7 mouse cellular contexts compared by ENCODE assay signal in genomic region chr14:73239291-73239690, GRCm38 (mm10). TPM values are rescaled to one million over a fixed set of nuclear protein-coding genes. Genes with fewer than 3 reads are reported as not detected.
DNase-seq lines count a peak whose midpoint lies in the region; ATAC-seq and TF ChIP-seq lines count a peak whose summit lies in the region.

No protein-coding gene starts in this region.

- no peak for TF ChIP-seq EP300 in CH12.LX (IDR thresholded peaks at IDR 0.05; ENCODE audit: low read length)

- H3K9me3 ChIP-seq in CH12.LX (replicated peaks; ENCODE audit: low read length), result peaks cover 2% of the 10 kb centered on the region
- H3K9me3 ChIP-seq in heart, embryonic 13.5 days, result no peaks in the 10 kb centered on the region
- no peaks in the 10 kb centered on the region for H3K9me3 ChIP-seq in midbrain, postnatal 0 days (ENCODE audit: low read length)

- H3K4me2 ChIP-seq in CH12.LX (ENCODE audit: insufficient read depth, low read depth, poor library complexity, severe bottlenecking), result peak overlapping the region; percentile 25; the same call in 1 of the 2 replicates
- peak overlapping the region; percentile 69 for H3K4me2 ChIP-seq in heart, embryonic 13.5 days
- peak overlapping the region; percentile 56 for H3K4me2 ChIP-seq in midbrain, postnatal 0 days (ENCODE audit: low read depth, low read length, poor library complexity, severe bottlenecking)

- no peak for TF ChIP-seq POLR2A in CH12.LX (IDR thresholded peaks at IDR 0.05; ENCODE audit: low read depth, low read length)

- peak; percentile 34 for DNase-seq in CH12.LX (ENCODE audit: extremely low read depth)
- DNase-seq in kidney, postnatal 25 days, result peak; percentile 28 to 42
- DNase-seq in midbrain, postnatal 0 days (ENCODE audit: low spot score), result peak; percentile 23
- no peak for DNase-seq in cerebellum, adult 11 months
- DNase-seq in cerebellum, adult 11-12 months, result no peak

- H3K4me3 ChIP-seq in CH12.LX (replicated peaks in 1 of 3; ENCODE audit: low read depth in 2 of 3, low read length in 2 of 3, poor library complexity in 1 of 3), result peak overlapping the region; percentile 59 to 93 (median 66)
- peak overlapping the region; percentile 91 for H3K4me3 ChIP-seq in brown adipose tissue, adult 24 weeks (ENCODE audit: insufficient read depth, low read depth, low read length)
- H3K4me3 ChIP-seq in heart, embryonic 13.5 days, result peak overlapping the region; percentile 65
- H3K4me3 ChIP-seq in midbrain, postnatal 0 days (ENCODE audit: low read depth, low read length), result peak overlapping the region; percentile 38

- peak overlapping the region; percentile 13; the same call in 1 of the 2 replicates for H3K27ac ChIP-seq in CH12.LX (ENCODE audit: insufficient read depth, low read depth)
- H3K27ac ChIP-seq in brown adipose tissue, adult 24 weeks (replicated peaks; ENCODE audit: low read depth, low read length), result peak overlapping the region; percentile 99
- H3K27ac ChIP-seq in heart, embryonic 13.5 days (replicated peaks), result peak overlapping the region; percentile 88
- no peak overlapping the region for H3K27ac ChIP-seq in midbrain, postnatal 0 days (ENCODE audit: low read depth, low read length)

- H3K27me3 ChIP-seq in CH12.LX (replicated peaks), result no peaks in the 10 kb centered on the region
- no peaks in the 10 kb centered on the region for H3K27me3 ChIP-seq in heart, embryonic 13.5 days (replicated peaks)
- H3K27me3 ChIP-seq in midbrain, postnatal 0 days (ENCODE audit: insufficient read depth, low read length), result no peaks in the 10 kb centered on the region

- no peak for TF ChIP-seq CTCF in CH12.LX (conservative IDR thresholded peaks at IDR 0.05 in 1 of 2, IDR thresholded peaks at IDR 0.05 in 1 of 2; ENCODE audit: low read depth in 2 of 2, low read length in 2 of 2)
- TF ChIP-seq CTCF in midbrain, postnatal 0 days (IDR thresholded peaks at IDR 0.05), result no peak

- 2% methylated on average over 6 of the region's 6 CpGs for WGBS in heart, embryonic 13.5 days
- 10% methylated on average over 6 of the region's 6 CpGs for WGBS in midbrain, postnatal 0 days

- H3K36me3 ChIP-seq in CH12.LX (replicated peaks in 1 of 2; ENCODE audit: control insufficient read depth in 1 of 2, insufficient read depth in 1 of 2, low read length in 1 of 2), result peaks cover 0 to 9% of the 10 kb centered on the region in 2 experiments
- H3K36me3 ChIP-seq in heart, embryonic 13.5 days, result peaks cover 7% of the 10 kb centered on the region
- H3K36me3 ChIP-seq in midbrain, postnatal 0 days (ENCODE audit: insufficient read depth, low read length), result no peaks in the 10 kb centered on the region

- in situ Hi-C loops in CH12.LX (cut with MboI; ENCODE audit: low pct_ligation_motif_present, low pct_unique_long_range_greater_than_20kb, low sequenced_read_pairs), result loop anchor here (10.0 kb wide), 2 partner anchors 64 to 104 kb away; no protein-coding TSS in a partner anchor

- H3K9ac ChIP-seq in CH12.LX (ENCODE audit: insufficient read depth, low read depth), result peak overlapping the region; percentile 55
- H3K9ac ChIP-seq in heart, embryonic 13.5 days, result peak overlapping the region; percentile 88
- H3K9ac ChIP-seq in midbrain, postnatal 0 days (replicated peaks; ENCODE audit: low read length, poor library complexity, severe bottlenecking), result no peak overlapping the region

- H3K79me2 ChIP-seq in CH12.LX (replicated peaks; ENCODE audit: control insufficient read depth, extremely low read depth, insufficient read depth, poor library complexity, severe bottlenecking), result peaks cover 3% of the 10 kb centered on the region

- H3K4me1 ChIP-seq in CH12.LX (ENCODE audit: control insufficient read depth in 1 of 2, insufficient read depth in 2 of 2), result peaks cover 2 to 26% of the 10 kb centered on the region in 2 experiments; a peak in 3 of 4 replicates
- peaks cover 4% of the 10 kb centered on the region; the same call in 1 of the 2 replicates for H3K4me1 ChIP-seq in brown adipose tissue, adult 24 weeks (ENCODE audit: control insufficient read depth, insufficient read depth, insufficient read length, low read length)
- H3K4me1 ChIP-seq in heart, embryonic 13.5 days, result peaks cover 21% of the 10 kb centered on the region
- peaks cover 3% of the 10 kb centered on the region; the same call in 1 of the 2 replicates for H3K4me1 ChIP-seq in midbrain, postnatal 0 days (ENCODE audit: insufficient read depth, low read length)

- ATAC-seq in heart, embryonic 13.5 days (ENCODE audit: extremely low read depth, insufficient number of reproducible peaks, low FRiP score, low TSS enrichment), result no peak
- ATAC-seq in midbrain, postnatal 0 days (ENCODE audit: low FRiP score), result no peak

- no peak; the same call in 1 of the 2 replicates for TF ChIP-seq RAD21 in CH12.LX (IDR thresholded peaks at IDR 0.05; ENCODE audit: low read depth, low read length)

- dilution Hi-C loops in CH12.LX (cut with MboI; ENCODE audit: extremely low pct_ligation_motif_present, extremely low pct_unique_long_range_greater_than_20kb, low sequenced_read_pairs), result no loop called here

TF ChIP-seq in CH12.LX, 34 proteins besides CTCF, POLR2A, EP300 and RAD21:
- TF ChIP-seq MYC (IDR thresholded peaks at IDR 0.05; ENCODE audit: low read depth, low read length) (0 out of 2 replicates have a peak, but pooled peaks have one; percentile 5), MAFK (IDR thresholded peaks at IDR 0.05; ENCODE audit: insufficient replicate concordance, low read length) (0 out of 2 replicates have a peak, but pooled peaks have one; percentile 12), CHD1 (IDR thresholded peaks at IDR 0.05; ENCODE audit: low read depth, low read length) (peak; percentile 40; the same call in 1 of the 2 replicates), SIN3A (IDR thresholded peaks at IDR 0.05; ENCODE audit: low read length) (peak; percentile 3; the same call in 1 of the 2 replicates), ZNF384 (IDR thresholded peaks at IDR 0.05; ENCODE audit: low read depth, low read length) (0 out of 2 replicates have a peak, but pooled peaks have one; percentile 5), UBTF (IDR thresholded peaks at IDR 0.05; ENCODE audit: low read depth, low read length) (no peak)

RNA-seq across cellular contexts. Expression of gene Lpar6, which starts 1.6 kb away (rescaled TPM):
- total RNA-seq in CH12.LX (2012; rRNA removed) (2.9 and 3.1 TPM in 2 replicates), CH12.LX (2014; rRNA removed) (6.4 and 7.5 TPM in 2 replicates)
- 2.3 and 3.2 TPM in 2 replicates for polyA plus RNA-seq in CH12.LX (2012; ENCODE audit: insufficient read length, low read depth)
- polyA plus RNA-seq in brown adipose tissue, adult 24 weeks (2012; ENCODE audit: insufficient read depth, insufficient read length, missing spikeins), result 15.0 and 19.7 TPM in 2 replicates
- polyA plus RNA-seq in heart, embryonic 13.5 days (2015; fragmentation: Nextera tagmentation; extraction: Ambion mirVana), result 7.8 and 8.4 TPM in 2 replicates
- 2.2 and 2.3 TPM in 2 replicates for total RNA-seq in midbrain, postnatal 0 days (2014; rRNA removed)
- polyA plus RNA-seq in midbrain, postnatal 0 days (2015; fragmentation: Nextera tagmentation; extraction: Ambion mirVana), result 1.3 and 1.8 TPM in 2 replicates

Comparison
In these comparisons a context has a peak if more than half of its experiments do, and no peak if none do; other contexts are left out.
1. DNase-seq: peak in CH12.LX (single experiment), kidney, postnatal 25 days (2 of 2) and midbrain, postnatal 0 days (single experiment); none in cerebellum, adult 11 months (single experiment) and cerebellum, adult 11-12 months (single experiment).
2. H3K4me3 ChIP-seq: peak in every context shown above with its lines; median percentile 91 in brown adipose tissue, adult 24 weeks; 66 in CH12.LX; 65 in heart, embryonic 13.5 days; 38 in midbrain, postnatal 0 days.
3. Peak in every context shown above with its lines, with median percentiles within 50 percentile points of each other: H3K4me2 ChIP-seq.